Mouse (Mus musculus): ENCODE data around the gene Notch3. TPM values are rescaled to one million over a fixed set of nuclear protein-coding genes. Genes with fewer than 3 reads are reported as not detected.

Notch3 gene
- polyA plus RNA-seq, 1 experiment: 7.5 TPM

- Histone ChIP-seq H3K4me3 (ENCODE audit: insufficient read depth, low read length) (no peak overlapping the region), H3K27ac (ENCODE audit: insufficient read depth, low read length) (no peak overlapping the region), H3K4me1 (ENCODE audit: control insufficient read depth, insufficient read depth, low read length) (no peaks in the 10 kb centered on the region)
- TF ChIP-seq CTCF (IDR thresholded peaks at IDR 0.05; ENCODE audit: extremely low read depth, insufficient read depth, low read length) (no peak), POLR2A (IDR thresholded peaks at IDR 0.05; ENCODE audit: extremely low read depth, insufficient read depth, low read length) (no peak)
Measured at GRCm38 (mm10) chr17:32172485-32172884, 5.8 kb upstream of the Notch3 start.

DNA sequence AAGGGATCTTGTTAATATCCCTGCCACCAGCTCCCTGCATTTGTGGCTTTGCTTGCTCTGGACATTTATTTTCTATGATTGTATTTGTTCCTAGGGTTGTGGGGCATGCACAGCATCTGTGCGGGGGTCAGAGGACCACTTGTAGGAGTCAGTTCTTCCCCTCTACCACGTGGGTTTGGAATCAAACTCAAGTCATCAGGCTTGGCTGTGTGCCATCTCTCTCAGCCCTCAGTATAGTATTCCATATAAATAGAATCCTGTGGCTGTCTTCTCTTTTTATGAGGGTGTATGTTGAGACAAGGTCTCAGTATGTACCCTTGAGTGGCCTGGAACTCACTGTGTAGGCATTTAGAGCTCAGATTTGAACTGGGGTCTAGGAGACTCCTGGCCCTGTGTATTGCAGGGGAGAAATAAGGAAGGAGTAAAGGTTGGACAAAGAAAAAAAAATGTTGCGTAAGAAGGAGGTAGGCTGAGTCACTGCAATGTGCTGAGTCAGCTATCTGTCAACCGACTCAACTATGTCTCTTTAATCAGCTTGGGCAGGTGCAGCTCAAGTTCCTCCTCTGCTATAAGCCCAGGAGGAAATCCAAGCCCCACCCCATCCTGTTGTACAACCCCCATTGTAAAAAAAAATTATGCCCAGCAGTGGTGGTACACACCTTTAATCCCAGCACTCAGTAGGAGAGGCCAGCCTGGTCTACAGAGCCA is 3.0 kb upstream of the Notch3 start:
- Histone ChIP-seq H3K4me1 (ENCODE audit: control insufficient read depth, insufficient read depth, low read length) (no peaks in the 10 kb centered on the region), H3K4me3 (ENCODE audit: insufficient read depth, low read length) (no peak overlapping the region), H3K27ac (ENCODE audit: insufficient read depth, low read length) (no peak overlapping the region)
- no peak for TF ChIP-seq CTCF (IDR thresholded peaks at IDR 0.05; ENCODE audit: extremely low read depth, insufficient read depth, low read length)
- no peak for TF ChIP-seq POLR2A (IDR thresholded peaks at IDR 0.05; ENCODE audit: extremely low read depth, insufficient read depth, low read length)

DNA sequence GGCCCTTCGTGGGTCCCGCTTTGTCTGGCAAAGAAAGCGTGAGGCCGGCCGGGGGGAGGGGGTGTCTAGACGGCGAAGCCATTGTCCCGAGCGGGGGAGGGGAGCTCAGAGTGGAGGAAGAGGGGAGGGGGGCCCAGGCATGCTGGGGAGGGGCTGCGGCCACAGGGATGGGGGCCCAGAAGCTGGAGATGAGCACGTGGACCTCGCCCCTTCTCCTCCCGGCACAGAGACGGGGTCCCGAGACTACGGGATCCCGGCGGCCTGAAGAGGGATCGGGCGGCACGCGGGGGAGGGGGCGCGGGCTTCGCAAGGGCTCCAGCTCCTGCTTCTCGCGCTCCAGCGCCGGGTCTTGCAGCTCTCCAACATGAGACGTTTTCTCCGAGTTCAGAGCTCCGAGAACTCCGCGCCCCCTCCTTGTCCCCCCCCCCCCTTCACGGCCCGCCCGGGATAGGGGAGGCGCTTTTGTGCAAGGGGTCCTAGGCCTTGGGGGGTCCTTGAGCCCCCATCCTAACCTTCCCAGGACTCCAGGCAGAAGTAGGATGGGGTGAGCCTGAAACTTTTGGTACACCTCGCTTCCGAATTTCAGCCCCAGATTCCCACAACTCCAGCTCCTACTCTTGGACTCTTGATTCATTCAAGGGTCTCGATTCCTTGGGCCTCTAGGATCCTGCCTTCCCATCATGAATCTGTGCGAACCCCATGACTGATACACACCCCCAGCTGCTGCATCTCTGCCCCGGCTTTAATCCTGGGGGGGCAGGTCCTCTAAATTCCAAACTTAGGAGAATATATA is 653 bp downstream of the Notch3 start:
- TF ChIP-seq POLR2A (IDR thresholded peaks at IDR 0.05; ENCODE audit: extremely low read depth, insufficient read depth, low read length) (no peak), CTCF (IDR thresholded peaks at IDR 0.05; ENCODE audit: extremely low read depth, insufficient read depth, low read length) (no peak)
- no peak overlapping the region for H3K4me3 ChIP-seq (ENCODE audit: insufficient read depth, low read length)
- H3K4me1 ChIP-seq (ENCODE audit: control insufficient read depth, insufficient read depth, low read length): 0 out of 2 replicates have a peak, but pooled peaks cover 1% of the 10 kb centered on the region
- no peak overlapping the region for H3K27ac ChIP-seq (ENCODE audit: insufficient read depth, low read length)

DNA sequence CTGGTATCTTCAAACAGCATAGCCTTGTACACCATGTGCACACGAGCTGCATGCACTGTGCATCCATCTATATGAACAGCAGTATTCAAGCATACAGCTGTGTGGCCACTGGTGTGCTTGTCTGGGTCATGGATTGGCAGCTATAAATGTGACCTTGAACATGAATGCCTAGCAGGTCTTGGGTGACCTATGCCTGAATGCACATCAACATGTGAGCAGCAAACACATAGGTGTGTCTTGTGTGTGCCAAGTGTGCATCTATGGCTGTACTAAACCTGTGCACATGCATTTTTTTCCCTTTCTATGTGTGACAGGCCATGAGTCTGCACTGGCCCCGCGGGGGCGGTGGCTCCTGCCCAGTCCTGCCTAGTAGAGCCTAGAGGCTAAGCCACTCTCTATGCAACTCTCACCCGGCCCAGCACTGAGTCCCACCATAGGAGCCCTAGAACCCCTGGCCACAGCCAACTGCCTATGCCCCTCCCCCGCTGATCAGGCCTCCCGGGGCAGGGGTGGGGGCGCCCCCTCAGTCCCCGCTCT is 1.3 kb downstream of the Notch3 start:
- no peak overlapping the region for H3K27ac ChIP-seq (ENCODE audit: insufficient read depth, low read length)
- no peak overlapping the region for H3K4me3 ChIP-seq (ENCODE audit: insufficient read depth, low read length)
- 0 out of 2 replicates have a peak, but pooled peaks cover 1% of the 10 kb centered on the region for H3K4me1 ChIP-seq (ENCODE audit: control insufficient read depth, insufficient read depth, low read length)
- TF ChIP-seq CTCF (IDR thresholded peaks at IDR 0.05; ENCODE audit: extremely low read depth, insufficient read depth, low read length): no peak
- no peak for TF ChIP-seq POLR2A (IDR thresholded peaks at IDR 0.05; ENCODE audit: extremely low read depth, insufficient read depth, low read length)

DNA sequence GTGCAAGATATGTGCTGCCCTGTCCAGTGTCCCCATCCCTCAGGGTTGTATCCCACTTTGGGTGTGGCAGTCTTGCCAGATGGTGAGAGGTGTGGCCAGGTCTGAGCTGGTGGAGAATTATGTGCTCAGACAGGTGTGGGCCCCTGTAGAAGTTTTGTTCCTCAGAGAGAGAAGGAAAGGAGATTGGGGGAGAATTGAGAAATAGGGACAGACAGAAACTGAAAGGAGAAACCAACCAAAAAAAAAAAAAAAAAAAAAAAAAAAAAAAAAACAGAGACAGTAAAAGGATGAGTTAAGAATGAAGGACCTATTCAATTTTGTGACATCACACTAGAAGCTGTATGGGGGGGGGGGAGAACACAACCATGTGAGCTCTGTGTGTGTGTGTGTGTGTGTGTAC is 1.9 kb downstream of the Notch3 start:
- H3K4me3 ChIP-seq (ENCODE audit: insufficient read depth, low read length): no peak overlapping the region
- H3K4me1 ChIP-seq (ENCODE audit: control insufficient read depth, insufficient read depth, low read length): 0 out of 2 replicates have a peak, but pooled peaks cover 1% of the 10 kb centered on the region
- no peak for TF ChIP-seq CTCF (IDR thresholded peaks at IDR 0.05; ENCODE audit: extremely low read depth, insufficient read depth, low read length)
- TF ChIP-seq POLR2A (IDR thresholded peaks at IDR 0.05; ENCODE audit: extremely low read depth, insufficient read depth, low read length): no peak
- H3K27ac ChIP-seq (ENCODE audit: insufficient read depth, low read length): no peak overlapping the region

- Histone ChIP-seq H3K27ac (ENCODE audit: insufficient read depth, low read length) (no peak overlapping the region), H3K4me1 (ENCODE audit: control insufficient read depth, insufficient read depth, low read length) (0 out of 2 replicates have a peak, but pooled peaks cover 1% of the 10 kb centered on the region), H3K4me3 (ENCODE audit: insufficient read depth, low read length) (no peak overlapping the region)
- no peak for TF ChIP-seq POLR2A (IDR thresholded peaks at IDR 0.05; ENCODE audit: extremely low read depth, insufficient read depth, low read length)
- no peak for TF ChIP-seq CTCF (IDR thresholded peaks at IDR 0.05; ENCODE audit: extremely low read depth, insufficient read depth, low read length)
Measured at GRCm38 (mm10) chr17:32163910-32164650, 2.6 kb downstream of the Notch3 start.

GRCm38 (mm10) chr17:32162112-32162850 is 4.4 kb downstream of the Notch3 start:
- TF ChIP-seq POLR2A (IDR thresholded peaks at IDR 0.05; ENCODE audit: extremely low read depth, insufficient read depth, low read length) (no peak), CTCF (IDR thresholded peaks at IDR 0.05; ENCODE audit: extremely low read depth, insufficient read depth, low read length) (peak; percentile 52)
- Histone ChIP-seq H3K4me1 (ENCODE audit: control insufficient read depth, insufficient read depth, low read length) (0 out of 2 replicates have a peak, but pooled peaks cover 1% of the 10 kb centered on the region), H3K4me3 (ENCODE audit: insufficient read depth, low read length) (peak overlapping the region; percentile 25), H3K27ac (ENCODE audit: insufficient read depth, low read length) (no peak overlapping the region)

DNA sequence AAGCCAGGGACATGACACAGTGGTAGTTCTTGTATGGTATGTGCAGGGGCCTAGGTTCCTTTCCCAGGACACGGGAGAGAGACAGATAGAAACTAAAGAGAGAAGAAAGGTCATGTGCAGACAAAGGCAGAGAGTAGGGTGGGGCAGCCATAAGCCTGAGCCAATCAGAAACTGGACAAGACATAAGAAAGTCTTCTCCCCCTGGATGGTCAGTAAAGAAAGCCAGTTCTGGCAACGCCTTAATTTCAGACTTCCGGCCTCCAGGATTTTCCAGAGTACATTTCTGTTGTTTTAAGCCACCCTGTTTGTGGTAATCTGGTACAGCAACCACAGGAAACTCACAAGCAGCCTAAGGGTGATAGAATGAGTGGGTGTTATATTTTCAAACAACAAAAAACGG is 5.8 kb downstream of the Notch3 start:
- H3K4me3 ChIP-seq (ENCODE audit: insufficient read depth, low read length): no peak overlapping the region
- TF ChIP-seq POLR2A (IDR thresholded peaks at IDR 0.05; ENCODE audit: extremely low read depth, insufficient read depth, low read length) (no peak), CTCF (IDR thresholded peaks at IDR 0.05; ENCODE audit: extremely low read depth, insufficient read depth, low read length) (no peak)
- H3K27ac ChIP-seq (ENCODE audit: insufficient read depth, low read length): no peak overlapping the region
- 0 out of 2 replicates have a peak, but pooled peaks cover 1% of the 10 kb centered on the region for H3K4me1 ChIP-seq (ENCODE audit: control insufficient read depth, insufficient read depth, low read length)

Data from cortical plate, adult 2 months (tissue).